Mouse (Mus musculus) left cerebral cortex, postnatal 25 days (tissue): Measurements from ENCODE around the gene Gm4792. TPM values are rescaled to one million over a fixed set of nuclear protein-coding genes. Genes with fewer than 3 reads are reported as not detected.

Source experiments
- DNase-seq, 2 experiments: peaks; one replicate each; pipeline ENCODE4 v3.0.0; 2022; ENCODE audit warnings: low spot score in 2 of 2, mixed read lengths in 1 of 2
- intact Hi-C: fragments of 180-260 bp; cut with DNase I; formaldehyde crosslinking; loops from one replicate; pipeline ENCODE4 v1.15.1; 2025
- total RNA-seq, 2 experiments: library from RNA; stranded (reverse); gene quantifications; 2 replicates each; pipeline ENCODE4 v1.2.3; 2021

Gene Gm4792
- total RNA-seq, 2 experiments from 2014 or later, result not detected

- intact Hi-C loops, result no loop called here
- peak; percentile 9 to 40 for DNase-seq
Observed at GRCm38 (mm10) chr10:94249575-94250456, 48.7 kb downstream of the Gm4792 start.

GRCm38 (mm10) chr10:94247748-94248349 lies 50.7 kb downstream of the Gm4792 start:
- DNase-seq, result peak in 1 of 2 experiments; percentile 16
- intact Hi-C loops, result no loop called here

Other genes starting within 250 kb of the Gm4792 start
- gene Nr2c1, start 150.7 kb downstream of the Gm4792 start, total RNA-seq, result 1 to 10 TPM; 7.8 to 8.3 TPM
- 100 to 1,000 TPM; 214 to 234 TPM for gene Ndufa12, start 100.0 kb downstream of the Gm4792 start, total RNA-seq
- gene Tmcc3, start 13.2 kb upstream of the Gm4792 start, total RNA-seq, result 10 to 100 TPM; 23.1 to 23.6 TPM